Mouse (Mus musculus): ENCODE data around the gene Fam193a. TPM values are rescaled to one million over a fixed set of nuclear protein-coding genes. Genes with fewer than 3 reads are reported as not detected.

Fam193a gene
- total RNA-seq (2022): 10 to 100 TPM; 43.1 to 49.3 (median 43.2) TPM

DNA sequence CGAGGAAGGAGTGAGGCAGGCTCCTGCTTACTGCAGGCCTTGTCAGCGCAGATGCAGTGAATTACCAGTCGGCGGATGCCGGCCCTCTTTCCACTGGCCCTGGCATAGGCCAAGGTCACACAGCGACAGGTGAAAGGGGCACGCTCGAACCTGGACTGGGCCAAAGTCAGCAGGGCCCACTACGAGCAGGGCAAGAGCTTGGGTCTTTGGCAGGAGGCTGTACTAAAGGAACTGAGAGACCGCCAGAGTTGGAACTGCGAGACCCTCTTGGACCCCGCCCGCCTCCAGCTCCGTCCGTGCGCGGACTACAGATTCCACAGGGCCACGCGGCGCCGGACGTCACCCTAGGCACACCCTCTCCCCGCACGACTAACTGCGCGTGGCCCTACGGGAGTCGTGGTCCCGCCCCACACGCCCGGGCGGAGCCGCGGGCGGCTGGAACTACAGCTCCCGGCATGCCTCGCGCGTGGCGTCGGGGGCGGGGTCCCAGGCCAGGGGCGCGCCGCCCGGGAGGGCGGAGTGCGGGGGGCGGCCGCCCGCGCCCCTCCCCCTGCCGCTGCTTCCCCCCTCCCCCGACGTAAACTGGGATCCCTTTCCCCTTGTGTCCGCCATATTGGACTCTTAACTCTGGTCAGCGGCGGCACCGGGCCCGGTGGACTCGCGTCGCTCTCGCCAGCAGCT lies at the start of gene Fam193a:
TSS of gene Fam193a (plus strand) at position 593 of the 681 bp plus-strand sequence.
- DNase-seq (ENCODE audit: low spot score in 2 of 2): peak; percentile 87 to 98

DNA sequence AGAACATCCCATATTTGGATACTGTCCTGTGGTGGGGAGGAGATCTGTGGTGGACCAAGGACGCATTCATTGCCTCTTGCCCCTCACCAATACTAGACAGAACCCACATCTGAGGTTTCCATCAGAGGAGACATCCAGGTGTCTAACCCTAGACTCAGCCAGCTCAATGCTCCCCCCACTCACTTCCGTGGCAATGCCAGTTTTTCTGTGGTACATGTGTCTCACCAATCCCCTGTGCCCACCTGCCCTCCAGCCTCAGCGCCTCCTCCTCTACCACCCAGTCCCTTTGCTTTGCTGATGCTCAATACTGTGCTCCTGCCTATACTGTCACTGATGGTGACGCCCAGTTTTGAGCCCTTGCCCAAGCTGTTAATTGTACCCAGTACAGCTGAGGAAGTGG lies 48.5 kb upstream of the Fam193a start:
- no peak for DNase-seq (ENCODE audit: low spot score in 2 of 2)

DNA sequence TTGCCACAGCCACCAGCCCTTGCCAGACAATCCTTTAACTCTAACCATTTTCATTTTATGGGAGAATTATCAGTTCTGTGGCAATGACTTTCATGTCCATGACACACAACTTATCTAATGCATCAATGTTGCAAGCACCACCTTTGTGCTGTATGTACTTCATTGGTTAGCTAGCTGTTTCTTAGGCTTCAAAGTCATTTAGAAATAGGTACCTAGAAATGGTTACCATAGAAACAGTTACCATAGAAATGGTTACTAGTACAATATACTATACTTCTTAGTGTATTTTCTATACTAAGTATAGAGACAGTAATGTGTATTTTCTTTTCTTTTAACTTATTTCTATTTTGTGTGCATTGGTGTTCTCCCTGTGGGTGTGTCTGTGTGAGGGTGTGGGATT lies 44.4 kb upstream of the Fam193a start:
- DNase-seq (ENCODE audit: low spot score in 2 of 2): no peak

DNA sequence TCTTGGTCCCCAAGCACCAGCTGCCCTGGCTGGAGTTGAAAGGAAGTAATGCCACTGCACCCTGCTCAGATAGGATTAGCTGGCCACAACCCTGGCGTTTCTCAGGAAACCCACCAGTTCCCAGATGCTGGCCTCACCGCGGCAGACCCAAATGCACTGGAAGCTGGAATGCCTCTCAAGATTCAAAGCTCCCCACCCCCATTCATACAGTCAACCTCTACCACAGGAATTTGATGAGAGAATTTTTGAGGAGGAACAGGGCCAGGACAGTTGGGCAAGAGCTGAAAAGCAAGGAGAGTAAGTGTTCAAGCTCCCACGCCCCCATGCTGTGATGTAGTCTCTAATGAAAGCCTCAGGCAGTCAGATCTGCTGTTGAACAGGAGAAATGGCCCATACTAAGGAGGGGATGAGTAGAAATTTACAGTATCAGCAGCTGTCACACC lies 43.5 kb upstream of the Fam193a start:
- DNase-seq (ENCODE audit: low spot score in 2 of 2): no peak

DNA sequence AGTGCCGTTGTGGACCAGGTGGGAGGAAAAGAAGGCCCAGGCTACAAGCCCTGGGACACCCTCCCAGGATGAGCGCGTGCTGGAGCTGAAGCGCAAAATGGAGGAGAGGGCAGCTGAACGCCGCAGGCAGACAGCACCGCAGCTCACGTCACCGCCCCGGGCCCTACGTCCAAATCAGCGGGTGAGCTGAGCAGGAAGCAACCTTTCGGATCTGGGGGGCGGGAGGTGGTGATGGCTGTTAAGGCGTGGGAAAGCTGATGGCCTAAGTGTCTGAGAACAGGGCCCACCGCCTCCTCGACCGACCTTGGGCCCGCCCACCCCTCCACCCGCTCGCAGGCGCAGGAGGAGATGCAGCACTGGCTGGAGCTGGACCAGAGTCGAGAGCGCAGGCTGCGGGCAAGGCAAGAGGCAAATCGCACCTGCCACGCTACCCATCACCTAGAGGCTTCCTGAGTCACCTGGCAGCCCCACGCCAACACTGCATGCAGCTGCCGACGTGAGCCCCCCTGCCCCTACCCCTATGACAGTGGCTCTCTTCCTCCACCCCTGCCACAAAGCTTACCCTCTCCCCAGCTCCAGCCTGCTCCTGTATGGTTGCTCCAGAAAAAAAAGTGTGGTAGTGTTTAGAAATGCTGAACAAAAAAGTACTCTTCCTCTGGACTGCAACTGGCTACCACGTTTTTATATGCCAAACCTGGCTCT lies 42.7 kb upstream of the Fam193a start:
- DNase-seq (ENCODE audit: low spot score in 2 of 2): peak in 1 of 2 experiments; percentile 14

DNA sequence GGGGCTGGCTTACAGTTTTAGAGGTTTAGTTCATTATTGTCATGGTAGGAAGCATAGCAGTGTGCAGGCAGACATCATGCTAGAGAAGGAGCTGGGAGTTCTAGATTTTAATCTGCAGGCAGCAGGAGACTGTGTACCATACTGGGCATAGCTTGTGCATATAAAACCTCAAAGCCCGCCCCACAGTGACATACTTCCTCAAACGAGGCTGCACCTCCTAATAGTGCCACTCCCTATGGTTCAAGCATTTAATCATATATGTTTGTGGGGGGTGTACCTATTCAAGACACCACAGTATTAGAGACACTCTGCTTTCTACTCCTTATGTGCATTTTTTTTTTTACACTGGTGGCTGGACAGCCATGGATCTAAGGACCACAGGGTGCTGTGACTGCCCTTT lies 39.6 kb upstream of the Fam193a start:
- DNase-seq (ENCODE audit: low spot score in 2 of 2): no peak

DNA sequence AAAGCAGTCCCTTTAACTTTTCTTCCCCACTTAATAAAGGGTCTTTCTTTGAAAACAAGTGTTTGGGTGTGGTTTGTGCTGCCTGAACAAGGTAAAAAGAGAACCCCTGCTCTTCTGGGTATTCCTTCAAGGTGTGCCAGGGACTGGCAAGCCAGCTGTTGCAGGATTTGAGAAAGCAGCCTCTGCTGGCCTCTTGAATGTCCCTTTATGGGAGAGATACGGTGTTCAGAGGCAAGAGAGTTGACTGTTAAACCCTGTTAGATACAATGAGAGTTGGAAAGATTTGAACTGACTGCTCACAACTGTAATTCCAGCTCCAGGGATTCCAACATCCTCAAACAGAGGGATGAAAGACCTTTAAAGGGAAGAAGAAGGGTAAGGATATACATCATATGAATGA lies 35.7 kb upstream of the Fam193a start:
- DNase-seq (ENCODE audit: low spot score in 2 of 2): no peak

DNA sequence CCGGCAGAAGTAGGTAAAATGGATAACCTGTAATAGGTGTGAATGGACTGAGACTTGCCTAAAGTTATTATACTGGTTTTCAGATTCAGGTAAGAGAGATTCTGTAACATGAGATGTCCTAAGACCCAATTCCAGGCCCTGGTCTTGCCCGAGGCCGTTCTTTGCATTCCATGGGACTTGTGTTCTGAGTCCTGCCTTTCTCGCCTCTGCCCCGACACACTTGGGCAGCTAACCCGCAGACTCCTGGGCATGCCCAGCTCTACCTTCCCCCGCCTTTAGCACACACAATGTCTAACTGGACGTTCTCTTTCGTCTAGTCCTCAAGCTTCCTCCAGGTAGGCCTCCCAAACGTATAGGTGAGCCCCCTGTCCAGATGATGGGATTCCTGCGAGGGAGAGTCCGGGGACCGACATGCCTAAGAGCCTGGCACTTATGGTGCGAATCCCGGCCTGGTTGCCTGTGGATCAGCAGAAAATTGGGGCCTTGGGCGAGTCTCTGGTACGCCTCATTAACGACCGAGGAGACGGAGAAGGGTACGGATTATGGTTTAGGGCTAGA lies 34.1 kb upstream of the Fam193a start:
- DNase-seq (ENCODE audit: low spot score in 2 of 2): no peak

DNA sequence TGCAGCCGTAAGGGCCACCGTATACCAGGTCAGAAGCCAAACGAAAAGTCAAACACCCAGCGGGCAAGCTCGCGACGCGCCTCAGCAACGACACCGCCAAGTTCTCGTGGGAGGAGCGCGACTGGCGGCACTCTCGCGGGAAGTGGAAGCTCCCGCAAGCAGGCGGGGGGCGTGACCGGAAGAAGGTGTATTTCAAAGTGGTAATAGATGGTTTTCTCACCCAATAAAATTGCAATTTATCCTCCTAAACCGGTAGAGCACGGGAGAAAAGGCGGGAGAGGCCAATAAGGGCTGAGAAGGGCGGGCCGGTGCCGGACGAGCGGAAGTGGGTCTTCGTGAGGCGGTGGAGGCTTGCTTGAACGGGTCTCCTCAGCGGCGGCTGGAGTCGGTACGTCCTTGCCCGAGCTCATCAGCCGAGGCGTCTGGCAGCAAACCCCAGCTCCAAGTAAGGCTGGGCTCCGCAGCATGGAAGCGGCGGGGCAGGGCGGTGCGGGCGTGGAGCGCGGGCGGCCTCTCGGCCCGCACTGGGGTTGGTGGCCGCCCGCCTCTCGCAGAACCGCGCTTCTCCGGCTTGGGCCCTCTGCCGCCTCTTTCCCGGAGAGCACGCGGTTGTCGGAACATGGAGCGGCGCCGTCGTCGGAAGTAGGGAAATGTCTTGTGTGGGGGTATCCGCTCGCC lies 33.5 kb upstream of the Fam193a start, which contains the start of gene Rnf4:
TSS of gene Rnf4 (plus strand) at position 193 of the 678 bp plus-strand sequence.
- peak; percentile 90 to 97 for DNase-seq (ENCODE audit: low spot score in 2 of 2)

DNA sequence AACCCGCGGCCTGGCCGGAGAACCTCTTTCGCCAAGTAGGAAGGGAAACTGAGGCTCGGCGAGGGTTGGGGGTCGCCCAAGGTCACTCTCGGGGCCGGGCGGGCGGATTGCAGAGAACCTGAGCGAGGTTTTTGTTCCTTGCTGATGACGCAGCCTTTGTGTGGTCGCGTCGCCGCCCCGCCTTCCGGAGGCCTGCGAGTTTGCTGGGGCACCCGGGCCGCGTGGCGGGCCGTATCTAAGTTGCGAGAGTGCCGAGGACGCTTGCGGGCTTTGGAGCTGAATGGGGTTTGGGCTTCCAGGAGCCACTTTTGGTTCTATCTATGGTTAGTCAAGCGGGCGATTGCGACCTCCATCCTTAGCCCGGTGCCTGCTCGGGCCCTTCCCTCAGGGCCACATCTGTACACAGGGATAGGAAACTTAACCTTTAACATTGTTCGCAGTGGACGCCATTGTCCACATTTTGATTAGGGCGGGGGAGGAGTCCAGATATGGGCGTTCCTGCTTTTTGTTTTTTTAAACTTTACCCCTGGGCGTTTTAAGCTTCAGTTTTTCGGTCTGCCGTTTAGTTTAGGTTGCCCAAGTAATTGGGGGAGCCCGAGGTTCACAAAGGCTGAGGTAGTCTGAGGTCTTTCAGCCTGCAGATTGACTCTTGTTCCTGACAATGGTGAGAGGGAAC lies 32.8 kb upstream of the Fam193a start:
- DNase-seq (ENCODE audit: low spot score in 2 of 2): no peak

DNA sequence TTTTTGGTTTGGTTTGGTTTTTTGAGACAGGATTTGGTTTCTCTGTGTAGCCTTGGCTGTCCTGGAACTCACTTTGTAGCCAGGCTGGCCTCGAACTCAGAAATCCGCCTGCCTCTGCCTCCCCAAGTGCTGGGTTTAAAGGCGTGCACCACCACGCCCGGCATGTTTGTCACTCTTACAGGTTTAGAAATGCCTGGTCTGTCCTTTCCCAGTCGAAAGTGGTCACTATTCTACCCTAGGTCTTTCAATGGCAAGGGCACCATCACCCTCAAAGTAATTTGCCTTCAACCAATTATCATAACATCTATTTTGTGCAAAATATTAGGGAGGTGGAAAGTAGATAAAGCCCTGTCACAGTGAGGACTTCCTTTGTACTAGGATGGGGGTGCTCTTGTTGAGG lies 29.5 kb upstream of the Fam193a start:
- DNase-seq (ENCODE audit: low spot score in 2 of 2): no peak

DNA sequence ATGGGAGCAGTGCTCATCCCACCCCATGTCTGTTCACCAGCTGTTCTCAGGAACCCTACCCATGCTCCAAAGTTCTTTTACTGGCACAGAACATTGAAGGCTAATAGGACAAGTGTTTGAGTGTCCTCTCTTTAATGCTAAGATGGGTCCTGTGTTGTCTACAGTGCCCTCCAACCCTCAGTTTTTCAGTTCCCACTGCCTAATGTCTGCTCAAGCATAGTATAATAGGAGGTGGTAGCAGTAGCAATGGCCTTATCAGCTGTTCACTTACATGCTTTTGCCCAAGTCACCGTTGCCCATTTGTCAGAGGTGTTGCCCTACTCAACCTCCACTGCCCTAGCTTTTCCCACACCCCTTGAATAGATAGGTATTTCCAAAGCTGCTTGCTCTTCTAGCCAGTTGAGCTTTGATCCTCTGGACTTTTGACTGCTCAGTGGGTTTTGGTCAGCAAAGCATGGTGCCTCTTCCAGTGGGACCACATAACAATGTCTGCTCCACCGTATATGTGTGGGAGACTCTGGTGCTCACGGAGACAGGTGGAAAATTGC lies 17.6 kb upstream of the Fam193a start:
- no peak for DNase-seq (ENCODE audit: low spot score in 2 of 2)

DNA sequence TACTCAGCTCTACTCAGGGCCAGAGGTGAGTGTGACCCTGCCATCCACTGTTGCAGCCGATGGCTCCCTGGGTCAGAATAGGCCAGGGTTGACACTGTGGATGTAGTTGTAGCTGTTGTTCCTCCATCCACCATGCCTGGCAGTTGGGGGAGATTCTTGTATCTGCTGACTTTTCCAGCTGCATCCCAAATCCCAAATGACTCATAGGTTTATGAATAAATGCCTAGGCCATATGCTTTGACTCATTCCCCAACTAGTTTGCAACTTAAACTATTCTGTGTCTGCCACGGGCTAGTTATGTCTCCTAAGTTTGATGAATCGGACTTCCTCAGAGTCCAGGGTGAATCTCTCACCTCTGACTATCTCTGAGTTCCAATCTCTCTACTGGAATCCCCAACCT lies 9.5 kb upstream of the Fam193a start:
- DNase-seq (ENCODE audit: low spot score in 2 of 2): no peak

DNA sequence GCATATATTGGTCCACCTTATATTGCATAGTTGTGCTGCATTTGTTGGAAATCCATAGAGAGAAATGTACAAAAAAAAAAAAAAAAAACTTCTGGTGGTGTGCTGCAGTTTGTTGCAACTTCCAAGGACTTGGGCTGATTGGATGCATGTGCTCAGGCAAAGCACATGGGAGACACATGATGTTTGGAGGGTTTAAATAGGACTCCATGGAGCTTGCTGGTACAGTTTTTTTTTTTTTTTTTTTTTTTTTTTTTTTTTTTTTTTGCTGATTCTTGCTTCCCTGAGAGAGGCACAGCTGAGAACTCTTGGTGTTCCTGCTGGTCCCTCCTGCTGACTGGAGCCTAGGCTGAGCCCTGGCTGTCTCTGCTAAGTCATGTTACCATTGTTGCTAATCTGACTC lies 6.6 kb upstream of the Fam193a start:
- no peak for DNase-seq (ENCODE audit: low spot score in 2 of 2)

DNA sequence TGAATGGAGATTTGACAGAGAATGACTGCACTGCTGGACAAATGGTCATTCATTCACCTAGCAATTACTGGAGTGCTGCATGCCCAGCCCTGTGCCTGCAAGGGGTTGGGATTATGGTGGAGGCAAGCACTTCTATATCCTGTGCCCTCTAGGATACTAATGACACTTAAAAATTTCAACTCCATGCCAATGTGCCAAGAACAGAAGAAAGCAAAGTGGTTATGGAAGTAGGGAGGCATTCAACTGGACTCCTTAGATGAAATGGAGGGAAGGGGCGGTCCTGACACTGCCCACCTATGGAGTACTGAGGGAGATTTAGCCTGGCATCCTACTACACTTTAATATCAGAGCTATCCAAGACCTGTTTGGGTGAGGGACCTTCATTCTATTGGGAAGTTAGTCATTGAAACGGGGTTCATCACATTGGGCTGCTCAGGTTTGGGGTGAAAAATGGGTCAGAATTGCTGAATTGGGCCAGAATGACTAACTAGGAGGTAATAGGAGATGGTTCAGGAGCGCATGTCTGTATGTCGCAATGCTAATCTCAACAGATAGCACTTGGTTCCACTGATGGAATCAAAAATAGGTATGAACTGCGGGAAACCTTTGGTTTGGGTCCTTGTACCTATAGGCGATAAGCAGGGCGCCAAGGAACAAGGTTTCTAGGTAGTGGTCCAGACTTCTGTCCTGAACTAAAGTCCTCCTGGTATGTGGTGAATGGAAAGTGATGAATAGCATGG lies 1.0 kb upstream of the Fam193a start:
- no peak for DNase-seq (ENCODE audit: low spot score in 2 of 2)

DNA sequence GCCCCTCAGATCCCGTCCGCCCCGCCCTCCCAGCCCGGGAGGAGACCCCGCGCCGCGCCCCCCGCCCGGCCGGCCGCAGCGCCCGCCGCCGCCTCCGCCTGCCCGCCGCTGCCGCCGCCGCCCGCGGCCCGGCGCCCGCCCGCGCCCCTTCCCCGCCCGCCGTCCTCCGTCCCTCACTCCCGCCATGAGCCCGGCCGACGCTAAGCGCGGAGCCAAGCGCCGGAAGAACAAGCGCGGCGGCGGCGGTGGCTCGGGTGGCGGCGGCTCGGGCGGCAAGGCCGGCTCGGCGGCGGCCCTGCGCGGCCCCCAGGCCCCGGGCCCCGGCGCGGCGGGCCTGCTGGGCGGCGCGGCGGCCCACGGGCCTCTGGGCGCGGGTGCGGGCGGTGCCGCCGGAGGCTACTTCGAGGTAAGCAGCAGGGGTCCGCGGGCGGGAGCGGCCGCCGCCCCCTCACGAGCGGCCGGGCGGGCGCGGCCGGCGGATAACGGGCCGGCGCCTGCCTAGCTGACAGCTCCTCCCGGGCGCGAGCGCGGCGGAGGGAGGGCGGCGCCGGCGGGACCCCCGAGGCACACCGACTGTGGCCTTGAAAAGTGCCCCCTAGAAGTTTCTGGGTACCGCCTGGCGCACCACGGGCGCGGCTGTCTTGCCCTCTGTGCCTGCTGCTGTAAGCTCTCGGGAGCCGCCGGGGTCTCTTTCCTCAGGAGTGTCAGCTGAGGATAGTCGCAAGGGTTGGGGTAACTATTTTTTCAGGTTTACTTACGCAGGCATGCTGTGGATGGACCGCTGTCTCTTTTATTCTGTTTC lies 490 bp downstream of the Fam193a start:
- peak; percentile 27 to 32 for DNase-seq (ENCODE audit: low spot score in 2 of 2)

DNA sequence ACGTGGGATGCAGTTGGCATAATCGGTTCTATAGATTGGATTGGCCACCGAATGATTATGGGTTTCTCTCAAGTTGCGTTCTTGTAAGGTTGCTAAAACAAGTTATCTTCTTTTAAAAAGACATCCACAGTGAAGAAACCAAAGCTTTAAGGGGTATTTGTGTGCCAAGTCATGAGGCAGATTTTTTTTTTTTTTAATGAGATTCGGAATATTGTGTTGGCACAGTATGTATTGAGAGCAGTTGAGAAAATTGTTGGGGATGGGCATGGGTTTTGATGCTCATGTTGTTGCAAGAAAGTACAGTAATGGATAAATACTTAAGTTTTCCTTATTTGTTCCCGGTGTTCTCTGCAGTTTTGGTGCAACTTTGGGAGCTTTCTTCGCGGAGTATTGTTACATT lies 1.1 kb downstream of the Fam193a start:
- DNase-seq (ENCODE audit: low spot score in 2 of 2): no peak

DNA sequence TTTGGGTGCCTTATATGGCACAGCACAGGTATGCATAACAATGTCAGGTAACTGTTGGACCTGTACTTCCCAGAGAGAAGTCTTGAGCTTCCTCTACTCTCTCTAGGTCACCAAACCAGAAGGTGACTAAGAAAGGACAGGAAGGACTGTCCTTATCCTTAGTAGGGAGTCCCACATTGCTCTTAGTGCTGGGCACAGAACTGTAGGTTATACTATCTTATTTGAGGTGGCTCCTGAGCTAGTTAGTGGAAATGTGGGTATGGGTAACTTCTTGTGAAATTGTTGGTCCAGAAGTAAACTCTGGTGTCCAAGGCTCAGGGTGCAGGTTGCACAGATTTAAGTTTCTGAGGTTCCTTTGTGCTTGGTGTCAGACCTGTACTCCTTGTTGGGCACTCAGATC lies 2.4 kb downstream of the Fam193a start:
- DNase-seq (ENCODE audit: low spot score in 2 of 2): no peak

DNA sequence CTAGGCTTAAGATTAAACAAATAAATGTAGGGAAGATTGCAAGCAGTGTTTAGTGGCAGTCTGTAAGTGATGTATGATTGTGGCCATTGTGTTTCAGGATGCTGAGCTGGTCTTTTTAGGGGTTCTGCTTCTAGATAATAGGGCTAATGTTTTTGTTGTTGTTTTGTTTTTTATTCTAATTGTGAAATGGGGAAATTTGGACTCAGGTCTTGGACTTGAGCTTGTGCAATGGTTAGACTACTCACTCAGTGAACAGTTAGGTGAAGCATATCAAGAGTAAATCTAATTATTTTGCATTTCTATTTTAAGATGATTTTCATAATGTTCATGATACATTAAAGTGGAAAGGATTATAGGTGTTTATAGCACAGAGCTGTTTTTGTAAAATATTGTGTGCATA lies 2.8 kb downstream of the Fam193a start:
- DNase-seq (ENCODE audit: low spot score in 2 of 2): no peak

DNA sequence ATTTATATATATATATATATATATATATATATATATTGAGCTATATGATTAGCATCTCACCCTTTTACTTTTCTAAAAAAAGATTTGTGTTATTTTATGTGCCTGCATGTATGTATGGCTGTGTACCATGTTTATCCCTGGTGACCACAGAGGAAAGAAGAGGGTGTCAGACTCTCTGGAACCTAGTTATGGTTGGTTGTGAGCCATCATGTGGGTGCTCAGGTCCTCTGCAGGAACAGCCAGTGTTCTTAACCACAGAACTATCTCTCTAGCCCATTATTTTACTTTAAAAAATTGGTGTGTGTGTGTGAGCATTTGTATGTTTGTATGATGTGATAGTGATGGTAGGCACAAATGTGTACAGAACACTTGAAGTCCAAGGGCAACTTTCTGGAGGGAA lies 9.1 kb downstream of the Fam193a start:
- no peak for DNase-seq (ENCODE audit: low spot score in 2 of 2)
